Mouse (Mus musculus): ENCODE measurements around the gene Zfp652.
A peak's percentile ranks its signal among the peaks of the same experiment; 100 is the strongest.

DNA sequence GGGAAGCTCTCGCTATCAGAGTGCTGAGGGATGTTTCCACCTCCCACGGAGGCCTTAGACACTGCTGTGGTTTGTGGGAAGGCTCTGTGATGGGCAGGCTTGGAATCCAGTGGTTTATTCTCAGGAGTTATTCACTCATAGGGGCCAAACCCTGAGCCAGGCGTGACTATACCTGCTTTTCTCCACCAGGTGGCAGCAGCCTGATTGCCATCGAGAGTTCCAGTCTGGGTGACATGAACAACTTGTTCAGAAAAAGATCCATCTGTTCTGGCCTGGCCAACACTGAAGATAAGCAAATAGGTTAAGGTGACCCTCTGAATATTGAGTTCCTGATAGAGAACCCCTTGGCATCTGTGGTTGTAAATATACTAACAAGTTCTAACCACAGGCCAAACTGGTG lies 26.4 kb upstream of the Zfp652 start:
- TF ChIP-seq USF1 (IDR thresholded peaks at IDR 0.05; ENCODE audit: low read depth, low read length): no peak
- no peak for TF ChIP-seq TBP (conservative IDR thresholded peaks at IDR 0.05; ENCODE audit: low read depth, low read length)
- TF ChIP-seq CTCF (conservative IDR thresholded peaks at IDR 0.05 in 1 of 2, IDR thresholded peaks at IDR 0.05 in 1 of 2; ENCODE audit: low read depth in 2 of 2, low read length in 2 of 2): peak; percentile 98 to 99
- no peak for TF ChIP-seq E2F4 (IDR thresholded peaks at IDR 0.05; ENCODE audit: insufficient replicate concordance, low read depth, low read length)
- no peak for TF ChIP-seq ZNF384 (IDR thresholded peaks at IDR 0.05; ENCODE audit: low read depth, low read length)
- no peak for TF ChIP-seq EP300 (IDR thresholded peaks at IDR 0.05; ENCODE audit: low read length)
- TF ChIP-seq POLR2A (IDR thresholded peaks at IDR 0.05; ENCODE audit: low read depth, low read length): no peak
- TF ChIP-seq UBTF (IDR thresholded peaks at IDR 0.05; ENCODE audit: low read depth, low read length): no peak
- no peak for TF ChIP-seq MXI1 (IDR thresholded peaks at IDR 0.05; ENCODE audit: low read depth, low read length)

All from CH12.LX (cell line).